Mouse (Mus musculus) 416B (cell line): ENCODE measurements around the gene Tspan4.

Experiments
- DNase-seq: peaks from one replicate; pipeline ENCODE4 v3.0.0; 2011; ENCODE audit warnings: low read depth

Gene Tspan4

GRCm38 (mm10) chr7:141475011-141475804 lies at the start of gene Tspan4, which contains the start of gene Polr2l:
Gene Tspan4, plus strand, starts transcription at chr7:141475240.
Gene Polr2l, minus strand, starts transcription at chr7:141475132.
- DNase-seq, result peak; percentile 87

- no peak for DNase-seq
Measured at GRCm38 (mm10) chr7:141426948-141427730, 47.9 kb upstream of the Tspan4 start.

GRCm38 (mm10) chr7:141428701-141429100 lies 46.3 kb upstream of the Tspan4 start:
- DNase-seq, result no peak

GRCm38 (mm10) chr7:141429310-141429709 lies 45.7 kb upstream of the Tspan4 start, which contains the start of gene Cend1:
Gene Cend1, minus strand, starts transcription at chr7:141429491.
- no peak for DNase-seq

GRCm38 (mm10) chr7:141429840-141430584 lies 45.0 kb upstream of the Tspan4 start:
- no peak for DNase-seq

GRCm38 (mm10) chr7:141430585-141431240 lies 44.3 kb upstream of the Tspan4 start:
- no peak for DNase-seq

GRCm38 (mm10) chr7:141431434-141432185 lies 43.4 kb upstream of the Tspan4 start:
- DNase-seq, result no peak

- DNase-seq, result no peak
Measured at GRCm38 (mm10) chr7:141432186-141432611, 42.8 kb upstream of the Tspan4 start.

GRCm38 (mm10) chr7:141432741-141433516 lies 42.1 kb upstream of the Tspan4 start:
- no peak for DNase-seq

- no peak for DNase-seq
Measured at GRCm38 (mm10) chr7:141433517-141434400, 41.3 kb upstream of the Tspan4 start.

- DNase-seq, result no peak
Measured at GRCm38 (mm10) chr7:141434464-141434863, 40.6 kb upstream of the Tspan4 start.

- DNase-seq, result peak; percentile 77
Measured at GRCm38 (mm10) chr7:141435129-141435855, 39.7 kb upstream of the Tspan4 start.

GRCm38 (mm10) chr7:141435856-141436522 lies 39.1 kb upstream of the Tspan4 start:
- DNase-seq, result no peak

GRCm38 (mm10) chr7:141436523-141436892 lies 38.5 kb upstream of the Tspan4 start:
- DNase-seq, result no peak

- peak; percentile 77 for DNase-seq
Measured at GRCm38 (mm10) chr7:141437178-141438120, 37.6 kb upstream of the Tspan4 start, which contains the start of gene Slc25a22. Gene Slc25a22, minus strand, starts transcription at chr7:141437892.

- no peak for DNase-seq
Measured at GRCm38 (mm10) chr7:141438201-141438968, 36.7 kb upstream of the Tspan4 start.
